Mouse (Mus musculus) Patski (cell line): ENCODE measurements around the gene Cenpv. TPM values are rescaled to one million over a fixed set of nuclear protein-coding genes. Genes with fewer than 3 reads are reported as not detected.
"Not testable (repeated sequence)": the region's sequence is repeated elsewhere in the genome, so short reads cannot be mapped to it uniquely, and the experiment has no call there.

Source experiments
- ATAC-seq: fragments of 100-300 bp; one replicate; pipeline ENCODE4 v1.8.0; 2021
- CTCF ChIA-PET: fragments of 350-600 bp; sonication (Branson Sonifier 250); formaldehyde crosslinking; loops from one replicate; lab custom pipeline; 2022; ENCODE audit warnings: inconsistent platforms; lab: Charles Lee
- POLR2A ChIA-PET: fragments of 350-600 bp; sonication (Branson Sonifier 250); formaldehyde crosslinking; loops from one replicate; lab custom pipeline; 2022; ENCODE audit warnings: antibody characterized with exemption, inconsistent platforms; lab: Charles Lee
- DNase-seq: peaks from one replicate; pipeline ENCODE4 v3.0.0-alpha.2; 2011; ENCODE audit warnings: low read depth, low spot score
- H3K27me3 ChIP-seq: fragments of 371-371 bp; one replicate; pipeline ENCODE4 v1.5.1; 2021
- CTCF ChIP-seq: fragments of 100-300 bp; IDR thresholded peaks from one replicate; pipeline ENCODE4 v1.5.1; 2021
- in situ Hi-C: fragments of 300-500 bp; cut with MboI; formaldehyde crosslinking; loops from 3 replicates; pipeline ENCODE4 v1.11.1; 2018; ENCODE audit warnings: low pct_unique_long_range_greater_than_20kb, mixed read lengths
- polyA plus RNA-seq: library from polyadenylated mRNA; unstranded; gene quantifications from one replicate; pipeline ENCODE4 v1.2.3, GENCODE M21; 2021

Cenpv gene
- polyA plus RNA-seq, 1 experiment from 2014 or later, result 24.5 TPM

- ATAC-seq, result no peak
- no peak for DNase-seq
- in situ Hi-C loops, result no loop called here
- POLR2A ChIA-PET, result interaction anchor here (1.4 kb wide), 1 partner anchor 15 kb away, joined by 4 read pairs; no protein-coding TSS in a partner anchor
- H3K27me3 ChIP-seq, result no peaks in the 10 kb centered on the region
- CTCF ChIA-PET, result interaction anchor here (1.0 to 1.5 kb wide), 3 partner anchors 12 to 23 kb away, joined by 3 to 4 read pairs (median 3); no protein-coding TSS in a partner anchor
- no peak for TF ChIP-seq CTCF
Measured at GRCm38 (mm10) chr11:62510956-62511355, 28.1 kb downstream of the Cenpv start.

- DNase-seq (no peak), ATAC-seq (no peak)
- no peaks in the 10 kb centered on the region for H3K27me3 ChIP-seq
- no peak for TF ChIP-seq CTCF
- in situ Hi-C loops, result no loop called here
- POLR2A ChIA-PET, result no interaction called here
- CTCF ChIA-PET, result interaction anchor here (0.7 kb wide), 1 partner anchor 15 kb away, joined by 3 read pairs; no protein-coding TSS in a partner anchor
Measured at GRCm38 (mm10) chr11:62509571-62509970, 29.5 kb downstream of the Cenpv start.

GRCm38 (mm10) chr11:62508816-62509215 is 30.2 kb downstream of the Cenpv start:
- H3K27me3 ChIP-seq, DNase-seq, in situ Hi-C loops, CTCF ChIA-PET, POLR2A ChIA-PET, ATAC-seq: not testable (repeated sequence)

DNA sequence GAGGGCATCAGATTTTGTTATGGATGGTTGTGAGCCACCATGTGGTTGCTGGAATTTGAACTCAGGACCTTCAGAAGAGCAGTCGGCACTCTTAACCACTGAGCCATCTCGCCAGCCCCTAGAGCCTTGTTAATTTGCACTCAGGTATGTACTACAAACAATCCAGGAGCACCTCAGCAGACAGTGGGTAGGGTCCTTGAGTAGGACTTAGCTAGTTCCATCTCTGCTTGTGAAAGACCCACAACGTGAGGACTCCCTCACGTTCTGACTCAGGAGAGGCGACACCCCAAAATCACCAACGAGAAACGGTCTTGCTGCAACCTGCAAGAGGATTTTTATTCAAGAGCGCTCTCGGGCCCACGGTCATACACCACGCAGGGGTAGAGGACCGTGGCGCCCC is 30.7 kb downstream of the Cenpv start:
- DNase-seq, in situ Hi-C loops, CTCF ChIA-PET, ATAC-seq, H3K27me3 ChIP-seq, POLR2A ChIA-PET: not testable (repeated sequence)

GRCm38 (mm10) chr11:62507683-62508082 is 31.4 kb downstream of the Cenpv start:
- TF ChIP-seq CTCF, result no peak
- in situ Hi-C loops, result no loop called here
- DNase-seq, result no peak
- ChIA-PET POLR2A (interaction anchor here (0.6 kb wide), 1 partner anchor 12 kb away, joined by 4 read pairs; no protein-coding TSS in a partner anchor), CTCF (no interaction called here)
- ATAC-seq, result no peak
- no peaks in the 10 kb centered on the region for H3K27me3 ChIP-seq

- DNase-seq, result no peak
- ChIA-PET POLR2A (no interaction called here), CTCF (no interaction called here)
- no peak for ATAC-seq
- TF ChIP-seq CTCF, result no peak
- in situ Hi-C loops, result no loop called here
- no peaks in the 10 kb centered on the region for H3K27me3 ChIP-seq
Measured at GRCm38 (mm10) chr11:62500529-62500928, 38.5 kb downstream of the Cenpv start.

DNA sequence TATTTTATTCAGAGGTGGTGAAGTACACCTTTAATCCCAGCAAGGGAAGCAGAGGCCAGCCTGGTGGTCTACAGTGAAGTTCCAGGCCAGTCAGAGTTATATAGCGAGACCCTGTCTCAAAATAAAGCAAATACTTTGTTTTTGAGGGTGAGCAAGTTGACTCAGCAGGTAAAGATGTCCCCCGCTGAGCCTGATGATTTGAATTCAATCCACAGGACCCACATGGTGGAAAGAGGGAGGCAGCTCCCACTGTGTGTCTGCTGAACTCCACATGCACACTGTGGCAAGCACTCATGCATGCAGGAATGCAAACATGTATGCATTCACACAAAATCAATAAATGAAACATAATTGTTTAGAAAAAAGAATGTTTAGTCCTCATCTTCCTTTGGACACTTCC is 40.3 kb downstream of the Cenpv start:
- H3K27me3 ChIP-seq, result no peaks in the 10 kb centered on the region
- in situ Hi-C loops, result no loop called here
- no peak for TF ChIP-seq CTCF
- CTCF ChIA-PET, result no interaction called here
- POLR2A ChIA-PET, result interaction anchor here (0.5 kb wide), 1 partner anchor 68 kb away, joined by 7 read pairs; no protein-coding TSS in a partner anchor
- no peak for ATAC-seq
- DNase-seq, result no peak

DNA sequence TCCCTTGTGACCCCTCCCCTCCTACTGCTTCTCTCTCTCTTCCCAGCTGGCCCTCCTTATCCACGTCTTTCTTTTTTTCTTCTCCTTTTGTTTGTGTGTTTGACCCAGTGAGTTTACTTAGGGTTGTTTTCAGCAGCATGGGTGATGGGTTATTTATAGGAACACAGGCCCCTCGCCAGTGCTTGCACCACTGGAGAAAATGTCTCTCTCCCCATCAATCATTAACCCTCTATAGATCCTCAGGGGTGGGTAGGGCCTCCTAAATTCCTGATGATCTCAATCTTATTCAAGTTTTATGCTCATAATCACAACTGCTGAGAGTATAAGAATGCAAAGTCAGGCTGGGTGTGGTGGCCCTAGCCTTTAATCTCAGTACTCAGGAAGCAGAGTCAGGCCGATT is 41.9 kb downstream of the Cenpv start:
- POLR2A ChIA-PET, result no interaction called here
- in situ Hi-C loops, result no loop called here
- no peak for TF ChIP-seq CTCF
- DNase-seq (no peak), ATAC-seq (no peak)
- CTCF ChIA-PET, result interaction anchor here (1.4 to 2.1 kb wide), 3 partner anchors 9 to 35 kb away, joined by 4 to 7 read pairs (median 6); no protein-coding TSS in a partner anchor
- no peaks in the 10 kb centered on the region for H3K27me3 ChIP-seq

DNA sequence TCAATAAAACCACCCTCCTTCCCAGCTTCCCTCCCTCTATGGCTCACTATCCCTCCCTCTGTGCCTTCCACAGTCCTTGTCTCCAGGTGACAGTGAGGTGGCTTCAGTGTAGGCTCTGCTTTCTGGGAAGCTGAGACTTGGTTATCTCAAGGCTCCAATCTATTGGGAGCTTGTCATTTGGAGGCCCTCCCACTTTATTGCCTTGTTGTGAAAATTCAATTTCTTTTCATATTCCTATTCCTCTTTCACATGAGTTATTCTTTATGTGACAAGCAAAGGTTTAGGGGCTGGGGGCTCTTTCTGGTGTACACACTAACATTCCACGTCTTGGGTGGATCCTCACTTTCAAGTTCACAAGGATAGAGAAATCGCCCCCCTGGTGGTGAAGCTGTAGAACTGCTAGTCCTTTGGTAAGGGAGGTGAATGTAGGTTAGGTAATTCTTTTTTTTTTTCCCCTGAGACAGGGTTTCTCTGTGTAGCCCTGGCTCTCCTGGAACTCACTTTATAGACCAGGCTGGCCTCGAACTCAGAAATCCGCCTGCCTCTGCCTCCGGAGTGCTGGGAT is 42.8 kb downstream of the Cenpv start:
- ChIA-PET POLR2A (interaction anchor here (0.8 to 1.4 kb wide), 3 partner anchors 12 to 38 kb away, joined by 3 to 4 read pairs (median 4); partner anchors contain the start of genes Ncor1 and Pigl), CTCF (interaction anchor here (0.7 to 2.1 kb wide), 10 partner anchors 8 to 61 kb away, joined by 3 to 7 read pairs (median 4); no protein-coding TSS in a partner anchor)
- in situ Hi-C loops, result no loop called here
- DNase-seq (no peak), ATAC-seq (no peak)
- TF ChIP-seq CTCF, result peak; percentile 59
- no peaks in the 10 kb centered on the region for H3K27me3 ChIP-seq

GRCm38 (mm10) chr11:62495276-62495801 is 43.7 kb downstream of the Cenpv start:
- in situ Hi-C loops, result no loop called here
- POLR2A ChIA-PET, result interaction anchor here (0.6 to 1.4 kb wide), 4 partner anchors 16 to 66 kb away, joined by 3 to 5 read pairs (median 4); partner anchors contain the start of genes Ncor1 and Pigl
- CTCF ChIA-PET, result interaction anchor here (1.0 to 2.1 kb wide), 7 partner anchors 9 to 62 kb away, joined by 3 to 7 read pairs (median 3); no protein-coding TSS in a partner anchor
- TF ChIP-seq CTCF, result no peak
- ATAC-seq, result peak; percentile 44
- DNase-seq, result no peak
- no peaks in the 10 kb centered on the region for H3K27me3 ChIP-seq
